Mouse (Mus musculus): Measurements from ENCODE around the gene Fbxo46.
"Not testable (repeated sequence)": the region's sequence is repeated elsewhere in the genome, so short reads cannot be mapped to it uniquely, and the experiment has no call there.

The Fbxo46 gene

GRCm38 (mm10) chr7:19119631-19120429 lies at the start of gene Fbxo46:
Gene Fbxo46, plus strand, starts transcription at chr7:19119859.
- in situ Hi-C loops (cut with MseI, MboI), result no loop called here

GRCm38 (mm10) chr7:19071024-19071423 lies 48.6 kb upstream of the Fbxo46 start:
- in situ Hi-C loops (cut with MseI, MboI), result not testable (repeated sequence)

DNA sequence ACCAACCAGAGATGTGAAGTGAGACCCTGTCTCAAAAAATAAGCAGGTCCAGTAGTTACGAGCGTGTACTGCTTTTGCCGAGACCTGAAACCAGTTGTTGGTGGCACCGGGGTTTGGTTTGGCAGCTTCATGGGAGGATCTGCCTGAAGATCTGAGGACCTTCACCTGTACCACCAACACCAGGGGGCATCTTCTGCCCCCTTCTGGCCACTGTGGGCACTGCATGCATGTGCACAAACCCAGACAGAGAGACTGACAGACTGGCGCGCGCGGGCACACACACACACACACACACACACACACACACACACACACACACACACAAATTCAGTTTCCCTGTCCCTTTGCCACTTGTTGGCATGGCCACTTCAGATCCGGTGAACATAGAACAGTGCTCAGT lies 46.2 kb upstream of the Fbxo46 start:
- in situ Hi-C loops (cut with MseI, MboI), result no loop called here

DNA sequence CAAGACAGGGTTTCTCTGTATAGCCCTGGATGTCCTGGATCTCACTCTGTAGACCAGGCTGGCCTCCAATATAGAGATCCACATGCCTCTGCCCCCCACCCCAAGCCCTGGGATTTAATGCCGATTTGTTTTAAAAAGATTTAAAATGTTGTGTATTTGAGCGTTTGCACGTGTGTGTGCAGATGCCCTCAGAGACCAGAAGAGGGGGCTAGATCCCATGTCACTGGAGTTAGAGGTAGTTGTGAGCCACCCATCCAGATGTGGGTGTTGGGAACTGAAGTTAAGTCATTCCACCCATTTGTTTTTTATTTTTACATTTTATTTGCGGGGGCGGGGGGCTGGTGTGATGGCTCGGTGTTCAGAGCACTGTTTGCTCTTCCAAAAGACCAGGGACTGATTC lies 45.2 kb upstream of the Fbxo46 start:
- in situ Hi-C loops (cut with MseI, MboI), result no loop called here

GRCm38 (mm10) chr7:19075231-19075630 lies 44.4 kb upstream of the Fbxo46 start:
- in situ Hi-C loops (cut with MseI, MboI), result no loop called here

- in situ Hi-C loops (cut with MseI, MboI), result no loop called here
Measured at GRCm38 (mm10) chr7:19075723-19076585, 43.7 kb upstream of the Fbxo46 start, which contains the start of gene Dmwd. Gene Dmwd, plus strand, starts transcription at chr7:19076227.

DNA sequence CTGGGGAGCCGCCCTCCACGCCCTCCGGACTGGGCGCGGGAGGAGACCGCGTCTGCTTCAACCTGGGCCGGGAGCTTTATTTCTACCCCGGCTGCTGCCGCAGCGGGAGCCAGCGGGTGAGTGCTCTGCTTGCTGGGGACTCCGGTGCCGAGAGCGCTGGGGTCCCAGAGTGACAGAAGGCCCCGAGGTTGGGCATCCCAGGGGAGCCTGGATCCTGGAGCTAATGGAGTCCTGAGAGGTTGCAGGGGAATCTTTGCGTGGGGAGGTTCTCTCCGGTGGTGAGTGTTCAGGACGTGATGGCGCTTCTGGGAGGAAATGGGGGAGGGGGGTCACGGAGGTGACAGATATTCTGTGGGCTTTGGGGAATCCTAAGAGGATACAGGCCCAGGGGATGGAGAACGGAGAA lies 43.1 kb upstream of the Fbxo46 start:
- in situ Hi-C loops (cut with MseI, MboI), result no loop called here

GRCm38 (mm10) chr7:19077761-19078160 lies 41.9 kb upstream of the Fbxo46 start:
- in situ Hi-C loops (cut with MseI, MboI), result no loop called here

DNA sequence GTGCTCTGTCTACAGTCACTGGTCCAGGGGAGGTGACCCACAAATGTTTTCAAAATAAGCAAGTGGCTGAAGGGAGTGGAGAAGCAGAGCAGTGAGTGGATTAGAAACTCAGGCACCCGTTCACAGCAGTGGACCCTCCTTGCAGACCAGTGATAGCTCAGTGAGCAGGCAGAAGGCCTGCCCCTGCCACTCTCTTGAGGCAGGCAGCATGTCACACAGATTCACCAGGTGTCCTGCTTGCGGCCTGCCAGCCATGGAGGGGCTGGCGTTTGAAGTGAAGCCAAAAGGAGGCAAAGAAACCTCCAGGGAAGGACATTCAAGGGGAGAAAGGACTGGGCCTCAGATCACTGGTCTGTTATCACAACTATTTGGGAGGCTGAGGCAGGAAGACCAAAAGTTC lies 40.9 kb upstream of the Fbxo46 start:
- in situ Hi-C loops (cut with MseI, MboI), result no loop called here

DNA sequence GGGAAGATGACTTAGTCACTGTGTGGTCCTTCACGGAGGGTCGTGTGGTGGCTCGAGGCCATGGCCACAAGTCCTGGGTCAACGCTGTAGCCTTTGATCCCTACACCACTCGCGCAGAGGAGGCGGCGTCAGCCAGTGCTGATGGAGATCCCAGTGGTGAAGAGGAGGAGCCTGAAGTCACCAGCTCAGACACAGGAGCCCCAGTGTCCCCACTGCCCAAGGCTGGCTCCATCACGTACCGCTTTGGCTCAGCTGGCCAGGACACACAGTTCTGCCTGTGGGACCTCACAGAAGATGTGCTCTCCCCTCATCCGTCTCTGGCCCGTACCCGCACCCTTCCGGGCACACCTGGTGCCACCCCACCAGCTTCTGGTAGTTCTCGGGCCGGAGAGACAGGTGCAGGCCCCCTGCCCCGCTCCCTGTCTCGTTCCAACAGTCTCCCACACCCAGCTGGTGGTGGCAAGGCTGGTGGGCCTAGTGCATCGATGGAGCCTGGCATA lies 39.2 kb upstream of the Fbxo46 start:
- in situ Hi-C loops (cut with MseI, MboI), result no loop called here

DNA sequence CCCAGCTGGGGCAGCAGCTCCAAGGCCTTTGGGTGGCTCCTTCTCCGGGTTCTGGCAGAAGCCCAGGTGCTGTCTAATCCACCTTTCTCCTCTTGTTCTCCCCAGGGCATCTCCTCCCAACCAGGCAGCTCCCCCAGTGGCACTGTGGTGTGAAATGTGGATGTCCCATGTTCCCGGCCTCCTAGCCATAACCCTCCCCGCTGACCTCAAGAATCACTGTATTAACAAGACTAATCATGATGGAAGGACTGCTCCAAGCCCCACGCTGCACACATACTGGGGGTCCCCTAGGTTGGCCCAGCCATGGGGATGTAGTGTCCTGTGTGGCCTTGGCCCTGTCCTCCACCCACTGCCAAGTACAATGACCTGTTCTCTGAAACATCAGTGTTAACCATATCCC lies 37.5 kb upstream of the Fbxo46 start:
- in situ Hi-C loops (cut with MseI, MboI), result no loop called here

DNA sequence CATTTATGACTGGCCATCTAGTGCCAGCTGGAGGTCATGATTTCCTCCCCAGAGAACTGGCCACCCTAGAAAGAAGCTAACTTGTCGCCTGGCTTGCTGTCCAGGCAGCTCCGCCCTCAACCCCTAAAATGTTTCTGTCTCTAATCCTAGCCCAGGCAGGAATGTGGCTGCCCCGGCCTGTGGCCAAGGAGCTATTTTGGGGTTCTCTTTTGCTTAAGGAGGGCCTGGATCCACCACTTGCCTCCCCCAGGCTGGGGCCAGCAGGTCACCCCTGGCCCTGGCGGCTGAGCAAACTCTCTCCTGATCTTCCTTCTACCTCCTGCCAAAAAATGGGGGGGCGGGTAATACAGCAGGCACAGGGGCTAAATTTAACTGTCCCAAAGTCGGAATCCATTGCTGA lies 36.6 kb upstream of the Fbxo46 start:
- in situ Hi-C loops (cut with MseI, MboI), result no loop called here

GRCm38 (mm10) chr7:19083701-19084100 lies 36.0 kb upstream of the Fbxo46 start, which contains the start of gene Dmpk:
Gene Dmpk, plus strand, starts transcription at chr7:19083849.
- in situ Hi-C loops (cut with MseI, MboI), result no loop called here

DNA sequence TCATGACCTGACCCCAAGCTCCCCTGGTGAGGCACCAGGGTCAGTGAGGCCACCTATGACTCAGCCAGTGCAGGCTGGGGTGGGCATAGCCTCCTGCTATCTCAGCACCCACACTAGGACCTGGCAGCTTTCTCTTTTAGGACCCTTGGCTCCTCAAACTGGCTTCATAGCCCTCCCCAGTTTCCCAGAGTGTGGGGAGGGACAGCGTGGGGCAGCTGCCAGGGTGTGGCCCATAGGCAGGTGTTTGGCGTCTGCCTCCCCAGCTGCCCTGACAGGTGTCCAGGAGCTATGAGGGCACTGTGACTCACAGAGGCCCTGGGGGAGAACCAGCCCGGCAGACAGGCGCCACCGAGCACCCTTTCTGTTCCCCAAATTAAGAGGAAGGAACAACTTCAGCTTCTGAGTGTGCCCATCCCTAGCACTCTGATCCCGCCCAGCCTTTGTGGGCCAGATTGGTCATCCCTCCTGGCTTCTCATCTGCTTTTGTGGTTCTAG lies 35.3 kb upstream of the Fbxo46 start:
- in situ Hi-C loops (cut with MseI, MboI), result no loop called here

DNA sequence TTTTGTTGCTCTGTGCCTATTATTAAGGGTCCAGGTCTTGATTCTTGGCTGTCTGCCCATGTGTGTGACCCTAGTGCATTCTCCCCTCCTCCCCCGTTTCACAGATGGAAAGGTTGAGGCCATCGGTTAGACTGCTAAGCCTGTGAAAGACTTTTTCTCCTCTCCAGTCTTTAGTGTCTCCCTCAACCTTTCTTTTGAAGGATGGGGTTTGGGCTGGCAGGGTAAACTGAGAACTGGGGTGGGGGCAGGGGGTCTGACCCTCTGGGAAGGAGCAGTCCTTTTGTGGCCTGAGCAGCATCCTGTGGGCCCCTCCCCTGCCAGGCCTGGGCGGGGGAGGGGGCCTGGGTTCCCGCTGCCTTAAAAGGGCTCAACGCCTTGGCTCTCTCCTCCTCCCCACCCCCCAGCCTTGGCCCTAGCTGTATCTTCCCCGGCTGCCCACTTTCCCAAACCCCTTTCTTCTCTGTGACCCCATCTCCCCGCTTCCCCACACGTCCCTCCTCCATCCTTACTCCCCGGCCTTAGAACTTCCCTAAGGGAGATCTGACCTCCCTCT lies 34.7 kb upstream of the Fbxo46 start:
- in situ Hi-C loops (cut with MseI, MboI), result no loop called here

DNA sequence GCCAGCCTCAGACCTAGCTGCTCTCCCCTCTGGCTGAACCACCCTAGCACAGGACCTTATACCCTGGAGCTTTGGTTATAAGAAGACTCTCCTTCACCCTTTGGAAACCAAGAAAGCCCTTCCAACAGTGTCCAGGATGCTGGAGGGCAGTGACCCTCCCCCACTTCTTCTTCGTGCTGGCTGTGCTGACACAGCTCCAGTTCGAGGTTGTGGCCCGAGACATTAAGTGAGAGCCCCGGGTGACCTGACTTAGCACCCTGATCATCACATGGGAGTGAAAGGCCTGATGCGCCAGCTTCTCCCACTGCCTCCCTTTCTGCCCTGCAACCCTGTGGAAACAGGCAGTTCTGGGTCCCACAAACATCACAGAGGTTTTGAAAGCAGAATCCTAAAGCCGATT lies 34.2 kb upstream of the Fbxo46 start:
- in situ Hi-C loops (cut with MseI, MboI), result no loop called here

DNA sequence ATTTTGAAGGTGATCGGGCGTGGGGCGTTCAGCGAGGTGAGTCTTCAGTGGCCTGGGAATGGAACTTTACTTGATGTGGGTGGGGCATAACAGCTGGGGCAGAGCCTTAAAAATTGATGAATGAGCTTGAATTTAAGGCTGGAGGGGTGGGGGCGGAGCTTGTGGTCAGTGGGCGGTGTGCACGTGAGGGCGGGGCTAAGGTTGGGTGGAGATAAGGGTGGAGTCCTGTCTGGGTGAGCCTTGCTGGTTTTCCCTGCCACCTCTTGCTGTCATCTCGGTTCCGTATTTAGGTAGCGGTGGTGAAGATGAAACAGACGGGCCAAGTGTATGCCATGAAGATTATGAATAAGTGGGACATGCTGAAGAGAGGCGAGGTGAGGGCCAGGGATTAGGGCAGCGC lies 33.6 kb upstream of the Fbxo46 start:
- in situ Hi-C loops (cut with MseI, MboI), result no loop called here

DNA sequence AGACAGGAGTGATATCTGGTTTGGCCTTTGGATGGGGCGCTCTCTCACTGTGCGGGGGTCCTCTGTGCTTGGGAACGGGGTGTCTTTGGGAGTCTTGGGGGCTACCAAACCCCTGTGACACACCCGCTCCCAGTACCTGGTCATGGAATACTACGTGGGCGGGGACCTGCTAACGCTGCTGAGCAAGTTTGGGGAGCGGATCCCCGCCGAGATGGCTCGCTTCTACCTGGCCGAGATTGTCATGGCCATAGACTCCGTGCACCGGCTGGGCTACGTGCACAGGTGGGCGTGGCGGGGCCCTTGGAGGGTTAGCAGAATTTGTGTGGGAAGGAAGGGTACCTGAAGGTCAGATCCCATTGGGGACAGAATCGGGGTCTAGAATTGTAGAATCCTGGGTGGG lies 32.9 kb upstream of the Fbxo46 start:
- in situ Hi-C loops (cut with MseI, MboI), result no loop called here

DNA sequence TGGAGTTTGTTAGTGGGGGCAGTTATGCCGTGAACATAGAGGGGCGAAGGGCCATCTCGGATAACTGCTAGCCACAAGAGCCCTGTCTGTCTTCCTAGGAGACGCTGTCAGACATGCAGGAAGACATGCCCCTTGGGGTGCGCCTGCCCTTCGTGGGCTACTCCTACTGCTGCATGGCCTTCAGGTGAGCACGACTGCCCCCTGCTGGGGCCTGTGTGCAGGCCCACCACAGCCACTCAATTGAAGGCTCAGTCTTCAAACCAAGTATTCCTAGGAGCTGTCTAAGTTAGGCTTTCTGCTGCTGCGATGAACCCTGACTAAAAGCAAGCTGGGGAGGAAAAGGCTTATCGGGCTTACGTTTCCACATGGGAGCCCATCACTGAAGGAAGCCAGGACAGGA lies 30.8 kb upstream of the Fbxo46 start:
- in situ Hi-C loops (cut with MseI, MboI), result no loop called here

DNA sequence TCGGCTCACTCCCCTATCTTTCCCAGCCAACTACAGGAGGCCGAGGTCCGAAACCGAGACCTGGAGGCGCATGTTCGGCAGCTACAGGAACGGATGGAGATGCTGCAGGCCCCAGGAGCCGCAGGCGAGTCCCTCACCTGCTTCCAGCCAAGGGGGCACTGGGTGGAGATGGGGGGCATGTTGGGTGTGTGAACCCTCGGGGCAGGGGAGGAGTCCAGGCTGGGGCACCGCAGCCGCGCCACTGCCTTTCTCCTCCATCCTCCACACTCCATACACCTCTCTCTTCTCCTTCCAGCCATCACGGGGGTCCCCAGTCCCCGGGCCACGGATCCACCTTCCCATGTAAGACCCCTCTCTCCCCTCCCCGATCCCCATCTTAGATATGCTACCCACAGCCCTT lies 27.7 kb upstream of the Fbxo46 start:
- in situ Hi-C loops (cut with MseI, MboI), result no loop called here

DNA sequence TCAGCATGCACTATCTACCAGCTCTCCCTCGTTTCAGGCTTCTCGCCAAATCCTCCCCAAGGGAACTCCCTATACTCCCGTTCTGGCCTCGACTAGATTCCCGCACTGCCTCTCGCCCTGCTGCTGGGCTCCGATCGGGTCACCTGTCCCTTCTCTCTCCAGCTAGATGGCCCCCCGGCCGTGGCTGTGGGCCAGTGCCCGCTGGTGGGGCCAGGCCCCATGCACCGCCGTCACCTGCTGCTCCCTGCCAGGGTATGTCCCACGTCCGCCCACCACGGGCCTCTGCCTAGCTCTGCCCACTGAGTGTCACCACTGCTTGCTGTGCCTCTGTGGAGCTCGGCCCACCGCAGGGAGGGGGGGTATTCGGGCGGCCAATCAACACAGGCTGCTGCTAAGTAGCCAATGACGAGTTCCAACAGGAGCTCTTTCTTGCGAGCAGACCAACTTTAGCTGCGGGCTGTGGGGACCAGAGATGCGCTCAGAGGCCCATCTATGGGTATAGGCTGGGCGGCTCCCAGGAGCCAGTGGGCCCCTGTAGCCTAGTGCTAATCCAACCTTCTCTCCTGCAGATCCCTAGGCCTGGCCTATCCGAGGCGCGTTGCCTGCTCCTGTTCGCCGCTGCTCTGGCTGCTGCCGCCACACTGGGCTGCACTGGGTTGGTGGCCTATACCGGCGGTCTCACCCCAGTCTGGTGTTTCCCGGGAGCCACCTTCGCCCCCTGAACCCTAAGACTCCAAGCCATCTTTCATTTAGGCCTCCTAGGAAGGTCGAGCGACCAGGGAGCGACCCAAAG lies 27.1 kb upstream of the Fbxo46 start:
- in situ Hi-C loops (cut with MseI, MboI), result no loop called here

All from mouse trophoblast stem cell (cell line).